Mouse (Mus musculus) ZHBTc4 (cell line): ENCODE results near the gene Eef1b2.
"Not testable (repeated sequence)": the region's sequence is repeated elsewhere in the genome, so short reads cannot be mapped to it uniquely, and the experiment has no call there.

Experiments used
- DNase-seq: peaks from one replicate; pipeline ENCODE4 v3.0.0-alpha.2; 2011; ENCODE audit warnings: low read depth, low spot score

Gene Eef1b2

GRCm38 (mm10) chr1:63176604-63177421 is at the start of gene Eef1b2, which contains the start of gene Ndufs1:
TSS of gene Eef1b2 (plus strand) at chr1:63176825.
TSS of gene Ndufs1 (minus strand) at chr1:63176833.
- DNase-seq = peak; percentile 98

- DNase-seq = no peak
Observed at GRCm38 (mm10) chr1:63129273-63129672, 47.4 kb upstream of the Eef1b2 start.

GRCm38 (mm10) chr1:63129857-63130690 is 46.6 kb upstream of the Eef1b2 start:
- no peak for DNase-seq

- no peak for DNase-seq
Observed at GRCm38 (mm10) chr1:63130883-63131282, 45.7 kb upstream of the Eef1b2 start.

DNA sequence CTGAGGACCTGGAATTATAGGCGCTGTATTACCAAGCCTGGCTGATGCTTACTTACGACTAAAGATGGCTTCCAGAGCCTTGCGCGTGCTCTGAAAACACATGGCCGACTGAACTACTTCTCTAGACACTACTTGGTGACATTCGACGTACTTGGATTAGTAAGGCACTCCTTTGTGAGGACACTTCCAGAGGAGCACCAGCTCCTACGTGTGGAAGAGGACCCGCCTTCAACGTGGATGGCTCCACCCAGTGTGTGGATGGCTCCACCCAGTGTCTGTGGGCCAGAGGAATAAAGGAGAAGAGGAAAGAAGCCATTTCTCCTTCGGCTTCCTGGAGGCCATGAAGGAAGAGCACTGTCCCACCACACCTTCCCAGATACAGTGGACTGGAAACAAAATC is 44.9 kb upstream of the Eef1b2 start:
- peak; percentile 70 for DNase-seq

DNA sequence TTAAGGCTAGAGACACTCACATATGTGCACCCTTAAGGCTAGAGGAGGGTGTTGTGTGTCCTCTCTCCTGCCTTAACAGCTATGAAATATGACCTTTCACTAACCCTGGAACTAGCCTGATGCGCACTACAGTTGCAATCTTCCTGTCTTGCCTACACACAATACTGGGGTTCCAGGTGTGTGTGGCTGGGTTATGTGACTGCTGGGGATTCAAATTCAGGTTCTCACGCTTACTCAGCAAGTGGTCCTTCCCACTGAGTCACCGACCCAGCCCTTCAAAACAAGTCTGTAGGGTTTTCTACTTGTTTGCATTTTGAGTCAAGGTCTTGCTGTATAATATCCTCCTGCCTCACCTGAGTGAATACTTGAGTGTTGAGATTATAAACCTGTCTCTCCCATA is 42.1 kb upstream of the Eef1b2 start:
- DNase-seq = no peak

GRCm38 (mm10) chr1:63137971-63138370 is 38.7 kb upstream of the Eef1b2 start:
- DNase-seq = peak; percentile 71

- DNase-seq = peak; percentile 98
Observed at GRCm38 (mm10) chr1:63138586-63138985, 38.0 kb upstream of the Eef1b2 start.

DNA sequence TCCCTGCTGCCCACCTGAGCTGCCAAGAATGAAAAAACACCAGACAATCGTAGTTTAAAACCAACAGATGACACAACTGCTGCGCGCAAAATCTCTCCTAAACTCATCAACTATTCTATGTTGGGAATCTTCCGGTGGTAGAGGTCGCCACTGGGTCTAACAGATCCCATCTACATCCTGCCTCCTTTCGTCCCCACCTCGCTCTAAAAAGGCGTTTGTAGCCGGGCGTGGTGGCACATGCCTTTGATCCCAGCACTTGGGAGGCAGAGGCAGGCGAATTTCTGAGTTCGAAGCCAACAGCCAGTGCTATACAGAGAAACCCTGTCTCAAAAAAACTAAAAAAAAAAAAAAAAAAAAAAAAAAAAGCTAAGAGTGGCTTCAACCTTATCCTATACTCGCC is 36.4 kb upstream of the Eef1b2 start:
- peak; percentile 79 for DNase-seq

DNA sequence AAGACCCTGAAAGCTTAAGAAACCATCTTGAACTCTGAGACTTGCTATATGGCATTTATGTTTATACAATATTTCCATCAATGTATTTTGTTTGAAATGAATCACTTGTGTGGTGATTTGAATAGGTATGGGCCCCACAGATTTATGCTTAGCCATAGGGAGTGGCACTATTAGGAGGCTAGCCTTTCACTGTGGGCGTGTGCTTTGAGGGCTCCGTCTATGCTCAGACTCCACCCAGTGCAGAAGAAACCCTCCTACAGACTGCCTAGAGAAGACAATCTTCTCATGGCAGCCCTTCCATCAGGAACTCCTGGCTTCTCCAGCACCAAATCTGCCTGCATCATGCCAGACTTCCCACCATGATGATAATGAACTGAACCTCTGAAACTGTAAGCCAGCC is 8.0 kb upstream of the Eef1b2 start:
- DNase-seq = no peak

DNA sequence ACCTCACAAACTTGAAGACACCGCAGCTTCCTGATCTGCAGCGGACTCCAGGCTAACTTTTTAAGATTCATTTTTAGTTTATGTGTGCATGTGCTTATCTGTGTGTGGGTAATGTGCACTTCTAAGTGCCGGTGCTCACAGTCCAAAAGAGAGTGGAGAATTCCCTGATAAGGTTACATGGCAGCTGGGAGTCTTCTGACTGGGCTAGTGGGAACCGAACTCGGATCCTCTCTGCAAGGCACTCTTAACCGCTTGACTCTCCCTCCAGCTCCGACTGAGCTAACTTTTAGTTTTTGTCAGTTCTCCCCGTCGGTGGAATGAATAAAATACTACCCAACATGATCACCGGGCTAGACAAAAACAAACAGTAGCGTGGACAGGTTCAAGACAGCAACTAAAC is 772 bp upstream of the Eef1b2 start:
- DNase-seq = no peak

- DNase-seq = no peak
Observed at GRCm38 (mm10) chr1:63176259-63176603, 394 bp upstream of the Eef1b2 start.

- no peak for DNase-seq
Observed at GRCm38 (mm10) chr1:63178308-63178707, 1.7 kb downstream of the Eef1b2 start.

GRCm38 (mm10) chr1:63180122-63180521 is 3.5 kb downstream of the Eef1b2 start:
- no peak for DNase-seq

DNA sequence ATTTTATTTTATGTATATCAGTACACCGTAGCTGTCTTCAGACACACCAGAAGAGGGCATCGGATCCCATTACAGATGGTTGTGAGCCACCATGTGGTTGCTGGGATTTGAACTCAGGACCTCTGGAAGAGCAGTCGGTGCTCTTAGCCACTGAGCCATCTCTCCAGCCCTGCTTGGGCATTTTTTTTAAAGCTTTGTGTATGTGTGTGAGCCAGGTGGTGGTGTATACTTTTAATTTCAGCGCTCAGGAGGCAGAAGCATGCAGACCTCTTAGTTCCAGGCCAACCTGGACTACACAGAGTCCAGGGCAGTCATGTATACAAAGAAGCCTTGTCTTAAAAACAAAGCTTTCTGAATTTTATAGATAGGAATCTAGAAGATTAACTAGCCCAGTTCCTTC is 4.0 kb downstream of the Eef1b2 start:
- not testable (repeated sequence) for DNase-seq

- peak; percentile 98 for DNase-seq
Observed at GRCm38 (mm10) chr1:63181019-63181418, 4.4 kb downstream of the Eef1b2 start.

GRCm38 (mm10) chr1:63181480-63181879 is 4.9 kb downstream of the Eef1b2 start:
- DNase-seq = no peak

DNA sequence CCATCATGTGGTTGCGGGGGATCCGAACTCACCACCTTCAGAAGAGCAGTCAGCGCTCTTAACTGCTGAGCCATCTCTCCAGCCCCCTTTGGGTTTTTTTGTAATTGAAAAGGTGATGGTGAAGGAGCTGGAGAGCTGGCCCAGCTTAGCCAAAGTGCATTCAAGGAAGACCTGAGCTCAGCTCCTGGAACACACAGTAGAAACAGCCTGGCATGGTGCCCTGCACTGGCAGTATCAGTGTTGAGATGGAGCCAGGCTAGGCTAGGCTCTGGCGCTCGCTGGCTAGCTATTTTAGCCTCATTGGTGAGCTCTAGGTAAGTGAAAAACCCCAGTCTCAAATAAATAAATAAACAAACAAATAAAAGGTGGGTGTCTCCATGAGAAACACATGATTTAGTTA is 5.6 kb downstream of the Eef1b2 start:
- no peak for DNase-seq

GRCm38 (mm10) chr1:63182636-63183270 is 6.1 kb downstream of the Eef1b2 start:
- peak; percentile 73 for DNase-seq

- DNase-seq = peak; percentile 53
Observed at GRCm38 (mm10) chr1:63185430-63185829, 8.8 kb downstream of the Eef1b2 start.

DNA sequence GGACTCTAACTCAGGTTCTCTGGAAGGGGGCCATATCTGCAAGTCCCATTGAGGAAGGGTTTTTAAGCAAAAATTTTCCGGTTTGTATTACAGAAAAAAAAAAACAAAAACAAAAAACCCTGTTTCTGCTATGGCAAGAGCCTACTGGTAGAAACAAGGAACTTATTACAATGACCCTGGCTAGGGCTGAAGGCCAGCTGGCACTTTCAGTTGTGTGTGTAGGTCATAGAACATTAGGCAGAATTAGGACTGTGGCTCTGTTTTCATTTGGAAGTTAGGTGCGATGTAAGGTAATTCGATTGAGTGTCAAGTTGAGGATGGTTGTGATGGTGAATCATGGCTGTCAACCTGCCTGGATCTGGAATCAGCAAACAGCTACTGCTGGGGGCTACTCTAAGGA is 11.9 kb downstream of the Eef1b2 start:
- DNase-seq = no peak

GRCm38 (mm10) chr1:63190851-63191250 is 14.2 kb downstream of the Eef1b2 start:
- DNase-seq = peak; percentile 65
